Mouse (Mus musculus): ENCODE data around the gene Gm6525.

DNA sequence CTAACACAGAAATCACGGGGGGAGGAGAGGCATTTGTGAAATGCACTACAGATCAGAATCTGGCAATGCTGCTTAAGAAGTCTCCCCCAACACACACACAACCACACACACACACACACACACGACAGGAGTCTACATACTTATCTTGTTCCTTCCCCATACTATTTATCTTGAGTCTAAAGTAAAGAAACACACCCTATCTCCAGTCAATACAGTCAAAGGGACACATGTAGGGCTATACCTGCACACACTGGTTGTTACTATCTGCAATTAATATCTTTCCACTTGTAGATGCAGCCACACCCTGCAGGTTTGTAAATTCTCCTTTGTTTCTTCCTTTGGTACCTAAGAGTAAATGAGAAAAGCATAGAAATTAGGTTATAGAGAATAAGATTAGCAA is 3.9 kb downstream of the Gm6525 start:
- TF ChIP-seq POLR2A (IDR thresholded peaks at IDR 0.05; ENCODE audit: low read depth, low read length) (no peak), CTCF (conservative IDR thresholded peaks at IDR 0.05; ENCODE audit: insufficient read depth, insufficient read length, low read depth, low read length) (no peak)
